Mouse (Mus musculus): ENCODE results near the gene Cpne1. TPM values are rescaled to one million over a fixed set of nuclear protein-coding genes. Genes with fewer than 3 reads are reported as not detected.

Gene Cpne1
- polyA plus RNA-seq (2012; rRNA removed; ENCODE audit: low replicate concordance): 27.7 and 40.4 TPM in 2 replicates

GRCm38 (mm10) chr2:156111358-156112079, at the start of gene Cpne1, which contains the start of gene Rbm12:
TSS of gene Cpne1 (minus strand) at chr2:156111965.
TSS of gene Rbm12 (minus strand) at chr2:156111978.

GRCm38 (mm10) chr2:156143953-156144724, 32.4 kb upstream of the Cpne1 start, which contains the start of the genes Romo1 and Nfs1:
TSS of gene Romo1 (plus strand) at chr2:156144039.
TSS of gene Nfs1 (minus strand) at chr2:156144186.

GRCm38 (mm10) chr2:156126992-156127391, 15.2 kb upstream of the Cpne1 start, which contains the start of gene Gm28036:
TSS of gene Gm28036 (minus strand) at chr2:156127092.

GRCm38 (mm10) chr2:156065099-156066041, 46.4 kb downstream of the Cpne1 start, which contains the start of gene Spag4:
TSS of gene Spag4 (plus strand) at chr2:156065175.

GRCm38 (mm10) chr2:156052816-156053215, 58.9 kb downstream of the Cpne1 start, which contains the start of gene Fer1l4:
TSS of gene Fer1l4 (minus strand) at chr2:156052947.

Other genes starting within 250 kb of the Cpne1 start
- 6.6 and 8.5 TPM in 2 replicates for gene Uqcc1, start 181.7 kb downstream of the Cpne1 start, polyA plus RNA-seq (2012; rRNA removed; ENCODE audit: low replicate concordance)
- not detected in 2 replicates for gene Gm15557, start 171.2 kb downstream of the Cpne1 start, polyA plus RNA-seq (2012; rRNA removed; ENCODE audit: low replicate concordance)
- not detected in 2 replicates for gene Gdf5, start 166.6 kb downstream of the Cpne1 start, polyA plus RNA-seq (2012; rRNA removed; ENCODE audit: low replicate concordance)
- gene Cep250, start 155.5 kb downstream of the Cpne1 start, polyA plus RNA-seq (2012; rRNA removed; ENCODE audit: low replicate concordance): 3.8 and 4.3 TPM in 2 replicates
- 1.4 and 1.9 TPM in 2 replicates for gene 6430550D23Rik, start 104.0 kb downstream of the Cpne1 start, polyA plus RNA-seq (2012; rRNA removed; ENCODE audit: low replicate concordance)
- gene Ergic3, start 103.9 kb downstream of the Cpne1 start, polyA plus RNA-seq (2012; rRNA removed; ENCODE audit: low replicate concordance): 225 and 402 TPM in 2 replicates
- gene Fer1l4, start 59.0 kb downstream of the Cpne1 start, polyA plus RNA-seq (2012; rRNA removed; ENCODE audit: low replicate concordance): 0.30 and 10.9 TPM in 2 replicates
- 0.27 and 0.93 TPM in 2 replicates for gene Spag4, start 46.8 kb downstream of the Cpne1 start, polyA plus RNA-seq (2012; rRNA removed; ENCODE audit: low replicate concordance)
- gene Rbm12, start within 50 bp of the Cpne1 start, polyA plus RNA-seq (2012; rRNA removed; ENCODE audit: low replicate concordance): 3.8 and 4.8 TPM in 2 replicates
- 0.24 and 0.83 TPM in 2 replicates for gene Gm28036, start 15.1 kb upstream of the Cpne1 start, polyA plus RNA-seq (2012; rRNA removed; ENCODE audit: low replicate concordance)
- 203 and 222 TPM in 2 replicates for gene Romo1, start 32.1 kb upstream of the Cpne1 start, polyA plus RNA-seq (2012; rRNA removed; ENCODE audit: low replicate concordance)
- gene Nfs1, start 32.2 kb upstream of the Cpne1 start, polyA plus RNA-seq (2012; rRNA removed; ENCODE audit: low replicate concordance): 27.1 and 41.1 TPM in 2 replicates
- gene Rbm39, start 68.3 kb upstream of the Cpne1 start, polyA plus RNA-seq (2012; rRNA removed; ENCODE audit: low replicate concordance): 26.9 and 39.9 TPM in 2 replicates
- gene Phf20, start 84.5 kb upstream of the Cpne1 start, polyA plus RNA-seq (2012; rRNA removed; ENCODE audit: low replicate concordance): 3.6 and 4.3 TPM in 2 replicates
- 0.27 and 0.44 TPM in 2 replicates for gene Cnbd2, start 200.3 kb upstream of the Cpne1 start, polyA plus RNA-seq (2012; rRNA removed; ENCODE audit: low replicate concordance)
- 405 and 1,530 TPM in 2 replicates for gene Scand1, start 200.7 kb upstream of the Cpne1 start, polyA plus RNA-seq (2012; rRNA removed; ENCODE audit: low replicate concordance)

All from duodenum, adult 2 months (tissue).